Mouse (Mus musculus): ENCODE results near the gene Sprr2a1. TPM values are rescaled to one million over a fixed set of nuclear protein-coding genes. Genes with fewer than 3 reads are reported as not detected.
"Not testable (repeated sequence)": the region's sequence is repeated elsewhere in the genome, so short reads cannot be mapped to it uniquely, and the experiment has no call there.

Sprr2a1 gene
- polyA plus RNA-seq (2012; ENCODE audit: insufficient read depth, insufficient read length, missing spikeins) = not detected in 2 replicates

DNA sequence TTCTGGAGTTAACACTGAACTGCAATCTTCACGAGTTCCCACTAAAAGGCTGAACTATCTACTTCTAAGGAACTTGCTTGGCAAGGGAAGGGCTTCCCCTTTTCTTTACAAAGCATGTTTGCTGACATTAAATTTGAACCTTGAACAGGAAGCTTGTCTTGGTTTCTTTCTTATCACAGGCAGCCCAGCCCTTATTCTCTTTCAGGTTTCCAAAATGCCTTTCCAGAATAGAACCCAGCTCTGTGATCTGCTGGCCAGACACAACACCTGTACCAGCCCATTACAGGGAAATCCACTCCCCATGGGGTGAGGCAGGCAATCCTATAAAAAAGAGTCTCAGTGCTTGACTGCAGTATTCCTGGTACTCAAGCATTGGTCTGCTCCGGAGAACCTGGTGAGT is at the start of gene Sprr2a1, which contains the start of gene Sprr2a2:
TSS of gene Sprr2a1 (plus strand) at position 231 of the 400 bp plus-strand sequence.
TSS of gene Sprr2a2 (plus strand) at position 352 of the 400 bp plus-strand sequence.
- not testable (repeated sequence) for H3K4me1 ChIP-seq (ENCODE audit: control insufficient read depth, insufficient read depth, insufficient read length, low read length)

GRCm38 (mm10) chr3:92169847-92170246 is 45.8 kb upstream of the Sprr2a1 start:
- Histone ChIP-seq H3K4me3 (ENCODE audit: insufficient read depth, low read depth, low read length) (no peak overlapping the region), H3K4me1 (ENCODE audit: control insufficient read depth, insufficient read depth, insufficient read length, low read length) (no peaks in the 10 kb centered on the region), H3K27ac (replicated peaks; ENCODE audit: low read depth, low read length) (no peak overlapping the region)

More for the DNA sequence above, at the start of gene Sprr2a1, which contains the start of gene Sprr2a2:
- H3K27ac ChIP-seq (replicated peaks; ENCODE audit: low read depth, low read length); H3K4me3 ChIP-seq (ENCODE audit: insufficient read depth, low read depth, low read length): not testable (repeated sequence)

GRCm38 (mm10) chr3:92176880-92177279 is 38.7 kb upstream of the Sprr2a1 start:
- no peak overlapping the region for H3K4me3 ChIP-seq (ENCODE audit: insufficient read depth, low read depth, low read length)
- no peak overlapping the region for H3K27ac ChIP-seq (replicated peaks; ENCODE audit: low read depth, low read length)
- H3K4me1 ChIP-seq (ENCODE audit: control insufficient read depth, insufficient read depth, insufficient read length, low read length) = no peaks in the 10 kb centered on the region

DNA sequence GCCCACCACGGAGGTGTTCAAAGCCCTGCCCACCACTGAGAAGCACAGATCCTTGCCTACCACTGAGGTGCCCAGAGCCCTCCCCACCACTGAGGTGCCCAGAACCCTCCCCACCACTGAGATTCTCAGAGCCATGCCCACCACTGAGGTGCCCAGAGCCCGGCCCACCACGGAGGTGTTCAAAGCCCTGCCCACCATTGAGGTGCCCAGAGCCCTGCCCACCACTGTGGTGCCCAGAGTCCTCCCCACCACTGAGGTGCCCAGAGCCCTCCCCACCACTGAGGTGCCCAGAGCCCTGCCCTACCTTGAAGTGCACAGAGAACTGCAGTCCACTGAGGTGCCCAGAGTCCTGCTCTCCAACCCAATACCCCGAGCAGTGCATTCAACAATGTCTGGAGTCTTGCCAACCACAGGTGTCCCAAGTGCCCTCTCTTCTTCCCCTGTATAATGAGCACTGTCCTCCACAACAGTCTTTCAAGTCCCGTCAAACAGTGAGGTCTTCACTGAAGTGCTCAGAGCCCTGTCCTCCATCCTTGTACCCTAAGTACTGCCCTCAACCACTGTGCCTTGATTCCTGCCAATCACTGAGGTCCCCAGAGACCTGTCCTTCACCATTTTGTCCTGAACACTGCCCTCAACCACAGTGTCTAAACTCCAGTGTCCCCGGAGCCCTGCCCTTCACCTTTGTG is 19.9 kb upstream of the Sprr2a1 start:
- H3K4me1 ChIP-seq (ENCODE audit: control insufficient read depth, insufficient read depth, insufficient read length, low read length) = no peaks in the 10 kb centered on the region
- no peak overlapping the region for H3K27ac ChIP-seq (replicated peaks; ENCODE audit: low read depth, low read length)
- H3K4me3 ChIP-seq (ENCODE audit: insufficient read depth, low read depth, low read length) = no peak overlapping the region

GRCm38 (mm10) chr3:92211133-92211925 is 4.3 kb upstream of the Sprr2a1 start:
- not testable (repeated sequence) for H3K4me1 ChIP-seq (ENCODE audit: control insufficient read depth, insufficient read depth, insufficient read length, low read length); H3K4me3 ChIP-seq (ENCODE audit: insufficient read depth, low read depth, low read length); H3K27ac ChIP-seq (replicated peaks; ENCODE audit: low read depth, low read length)

DNA sequence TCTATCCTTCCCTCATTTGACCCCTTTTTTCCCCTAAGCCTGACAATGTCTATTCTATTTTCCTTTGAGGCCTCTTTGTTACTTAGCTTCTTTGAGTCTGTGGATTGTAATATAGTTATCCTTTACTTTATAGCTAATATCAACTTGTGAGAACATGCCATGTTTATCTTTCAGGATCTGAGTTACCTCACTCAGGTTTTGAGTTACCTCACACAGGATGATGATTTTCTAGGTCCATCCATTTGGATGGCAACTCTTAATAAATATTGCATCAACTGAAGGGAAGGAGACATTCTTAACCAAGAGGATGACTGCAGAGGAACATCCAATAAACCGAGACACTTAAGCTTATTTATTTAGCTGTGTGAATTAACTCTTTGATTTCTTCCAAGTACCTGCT is 3.5 kb upstream of the Sprr2a1 start:
- not testable (repeated sequence) for H3K4me3 ChIP-seq (ENCODE audit: insufficient read depth, low read depth, low read length); H3K4me1 ChIP-seq (ENCODE audit: control insufficient read depth, insufficient read depth, insufficient read length, low read length); H3K27ac ChIP-seq (replicated peaks; ENCODE audit: low read depth, low read length)

DNA sequence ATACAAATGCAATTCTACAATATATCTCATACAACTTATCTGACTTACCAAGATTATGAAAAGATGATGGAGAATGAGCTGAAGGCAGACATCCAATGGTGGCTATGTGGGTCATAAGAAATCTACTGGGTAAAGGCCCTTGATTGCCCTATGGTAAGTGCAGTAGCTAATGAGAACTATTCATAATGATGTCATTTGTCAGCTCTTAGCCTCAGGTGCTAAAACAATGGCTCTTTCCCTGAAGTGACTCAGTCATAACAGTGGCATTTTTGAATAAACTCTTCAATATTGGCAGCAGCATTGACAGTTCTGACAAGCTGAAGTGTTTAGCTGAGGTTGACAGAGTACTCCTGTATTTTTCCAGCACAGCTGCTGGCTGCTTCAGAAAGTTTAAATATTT is 1.9 kb upstream of the Sprr2a1 start:
- H3K27ac ChIP-seq (replicated peaks; ENCODE audit: low read depth, low read length); H3K4me3 ChIP-seq (ENCODE audit: insufficient read depth, low read depth, low read length); H3K4me1 ChIP-seq (ENCODE audit: control insufficient read depth, insufficient read depth, insufficient read length, low read length): not testable (repeated sequence)

GRCm38 (mm10) chr3:92219031-92219430 is 3.4 kb downstream of the Sprr2a1 start:
- not testable (repeated sequence) for H3K4me3 ChIP-seq (ENCODE audit: insufficient read depth, low read depth, low read length); H3K4me1 ChIP-seq (ENCODE audit: control insufficient read depth, insufficient read depth, insufficient read length, low read length); H3K27ac ChIP-seq (replicated peaks; ENCODE audit: low read depth, low read length)

DNA sequence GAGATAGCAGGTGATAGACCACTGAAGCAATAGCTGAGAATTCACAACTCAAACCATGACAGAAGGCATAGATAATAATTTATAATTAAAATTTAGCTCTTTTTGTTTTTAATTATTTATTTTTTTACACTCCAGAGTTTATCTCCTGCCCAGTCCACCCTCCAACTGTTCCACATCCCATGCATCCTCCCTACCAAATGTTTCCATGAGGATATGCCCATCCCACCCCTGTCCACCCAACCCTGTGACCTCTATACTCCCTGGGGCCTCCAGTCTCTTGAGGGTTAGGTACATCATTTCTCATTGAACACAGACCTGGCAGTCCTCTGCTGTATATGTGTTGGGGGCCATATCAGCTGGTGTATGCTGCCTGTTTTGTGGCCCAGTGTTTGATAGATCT is 8.1 kb downstream of the Sprr2a1 start:
- not testable (repeated sequence) for H3K4me3 ChIP-seq (ENCODE audit: insufficient read depth, low read depth, low read length); H3K4me1 ChIP-seq (ENCODE audit: control insufficient read depth, insufficient read depth, insufficient read length, low read length); H3K27ac ChIP-seq (replicated peaks; ENCODE audit: low read depth, low read length)

DNA sequence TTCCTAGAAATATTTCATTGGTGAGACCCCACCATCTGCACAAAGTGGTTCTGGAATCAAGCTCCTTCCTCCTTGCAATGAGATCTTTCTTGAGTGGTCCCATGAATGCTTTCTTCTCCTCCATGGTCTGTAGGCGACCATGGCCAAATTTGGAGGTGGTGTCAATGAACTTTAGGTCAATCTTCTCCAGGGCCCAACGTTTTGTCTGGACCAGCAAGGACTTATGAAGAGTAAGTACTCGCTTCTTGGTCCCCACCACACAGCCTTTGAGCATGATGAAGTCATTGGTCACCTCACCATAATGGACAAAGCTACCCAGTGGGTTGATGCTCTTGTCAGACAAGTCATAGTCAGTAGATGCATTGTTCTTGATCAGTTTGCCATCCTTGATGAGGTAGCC is 11.8 kb downstream of the Sprr2a1 start:
- H3K4me1 ChIP-seq (ENCODE audit: control insufficient read depth, insufficient read depth, insufficient read length, low read length); H3K4me3 ChIP-seq (ENCODE audit: insufficient read depth, low read depth, low read length): not testable (repeated sequence)

DNA sequence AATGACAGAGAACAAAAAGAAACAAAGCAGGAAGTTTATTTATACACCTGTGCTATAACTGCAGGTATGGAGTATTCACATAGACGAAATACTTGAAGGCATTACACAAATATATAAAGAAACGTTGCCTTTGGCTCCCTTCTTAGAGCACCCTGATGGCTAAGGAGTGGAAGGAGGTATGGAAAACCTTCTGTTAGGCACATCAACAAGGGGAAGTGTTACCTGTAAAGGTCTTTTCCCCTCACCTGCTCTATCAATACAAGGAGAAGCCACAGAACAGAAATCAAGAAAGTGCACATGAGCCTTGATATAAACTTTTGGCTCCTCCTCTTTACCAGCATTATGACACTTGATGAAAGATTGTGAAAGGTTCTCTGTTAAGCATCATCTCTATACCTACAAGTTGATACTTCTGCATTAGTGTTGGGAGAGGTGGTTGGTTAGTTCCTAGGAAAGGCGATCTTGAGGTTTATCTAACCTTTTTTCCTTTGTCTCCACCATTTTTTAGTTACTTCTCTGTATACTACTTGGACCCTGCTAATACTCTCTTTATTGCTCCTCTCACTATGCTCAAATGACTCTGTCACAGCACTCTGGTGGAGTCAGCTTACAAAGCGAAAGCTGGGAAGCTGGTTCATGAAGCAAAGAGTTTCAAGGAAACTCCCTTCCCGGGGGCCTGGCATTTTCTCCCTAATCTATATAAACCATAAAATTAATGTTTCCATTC is 21.0 kb downstream of the Sprr2a1 start:
- not testable (repeated sequence) for H3K27ac ChIP-seq (replicated peaks; ENCODE audit: low read depth, low read length); H3K4me1 ChIP-seq (ENCODE audit: control insufficient read depth, insufficient read depth, insufficient read length, low read length); H3K4me3 ChIP-seq (ENCODE audit: insufficient read depth, low read depth, low read length)

More for the DNA sequence above, 11.8 kb downstream of the Sprr2a1 start:
- not testable (repeated sequence) for H3K27ac ChIP-seq (replicated peaks; ENCODE audit: low read depth, low read length)

- not testable (repeated sequence) for H3K4me1 ChIP-seq (ENCODE audit: control insufficient read depth, insufficient read depth, insufficient read length, low read length); H3K4me3 ChIP-seq (ENCODE audit: insufficient read depth, low read depth, low read length); H3K27ac ChIP-seq (replicated peaks; ENCODE audit: low read depth, low read length)
Observed at GRCm38 (mm10) chr3:92238736-92239135, 23.1 kb downstream of the Sprr2a1 start.

- not testable (repeated sequence) for H3K4me3 ChIP-seq (ENCODE audit: insufficient read depth, low read depth, low read length); H3K4me1 ChIP-seq (ENCODE audit: control insufficient read depth, insufficient read depth, insufficient read length, low read length); H3K27ac ChIP-seq (replicated peaks; ENCODE audit: low read depth, low read length)
Observed at GRCm38 (mm10) chr3:92239197-92239596, 23.6 kb downstream of the Sprr2a1 start.

DNA sequence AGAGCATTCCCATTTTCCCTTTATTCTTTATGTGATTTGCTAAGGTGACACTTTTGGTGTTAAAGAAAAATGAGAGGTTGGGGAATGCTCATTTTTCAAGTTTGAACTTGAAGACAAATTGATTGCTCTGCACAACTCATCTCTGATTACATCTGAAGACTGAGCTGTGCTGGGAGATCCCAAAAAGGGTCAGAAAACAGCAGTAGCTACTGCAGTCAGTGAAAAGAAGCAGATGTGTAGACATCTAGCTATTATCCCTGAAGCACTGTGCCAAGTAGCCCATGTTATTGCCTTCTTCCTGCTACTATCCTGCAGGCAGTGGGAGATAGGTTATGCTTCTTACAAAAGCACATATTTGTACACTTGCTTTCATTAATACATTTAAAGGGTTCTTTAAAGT is 29.2 kb downstream of the Sprr2a1 start:
- H3K27ac ChIP-seq (replicated peaks; ENCODE audit: low read depth, low read length); H3K4me3 ChIP-seq (ENCODE audit: insufficient read depth, low read depth, low read length); H3K4me1 ChIP-seq (ENCODE audit: control insufficient read depth, insufficient read depth, insufficient read length, low read length): not testable (repeated sequence)

GRCm38 (mm10) chr3:92246245-92246644 is 30.6 kb downstream of the Sprr2a1 start:
- not testable (repeated sequence) for H3K4me3 ChIP-seq (ENCODE audit: insufficient read depth, low read depth, low read length); H3K4me1 ChIP-seq (ENCODE audit: control insufficient read depth, insufficient read depth, insufficient read length, low read length); H3K27ac ChIP-seq (replicated peaks; ENCODE audit: low read depth, low read length)
